Mouse (Mus musculus) liver, embryonic 16.5 days (tissue): ENCODE measurements around the gene Cbll1. TPM values are rescaled to one million over a fixed set of nuclear protein-coding genes. Genes with fewer than 3 reads are reported as not detected.

Source experiments
- ATAC-seq: fragments of 200-750 bp; cut with Nextera tagmentation; 2 replicates; pipeline ENCODE4 v1.8.0; 2017; ENCODE audit warnings: low read depth, mild to moderate bottlenecking, moderate number of reproducible peaks, moderate library complexity
- H3K27ac ChIP-seq: fragments of 300-500 bp; sonication (generic); 2 replicates; pipeline ENCODE4 v1.5.1; 2014; ENCODE audit warnings: mild to moderate bottlenecking, low read length
- H3K27me3 ChIP-seq: fragments of 300-500 bp; sonication (generic); 2 replicates; pipeline ENCODE4 v1.6.1; 2014; ENCODE audit warnings: low read depth, low read length, mixed read lengths; ENCODE audit not compliant: control insufficient read depth, insufficient read depth
- H3K36me3 ChIP-seq: fragments of 300-500 bp; sonication (generic); 2 replicates; pipeline ENCODE4 v1.6.1; 2014; ENCODE audit warnings: mild to moderate bottlenecking; ENCODE audit not compliant: control insufficient read depth, insufficient read depth
- H3K4me1 ChIP-seq: fragments of 300-500 bp; sonication (generic); 2 replicates; pipeline ENCODE4 v1.6.1; 2014; ENCODE audit warnings: low read depth, low read length, mixed read lengths; ENCODE audit not compliant: control insufficient read depth
- H3K4me2 ChIP-seq: fragments of 300-500 bp; sonication (generic); 2 replicates; pipeline ENCODE4 v1.6.1; 2014; ENCODE audit warnings: low read depth, low read length, mixed read lengths
- H3K4me3 ChIP-seq: fragments of 300-500 bp; sonication (generic); 2 replicates; pipeline ENCODE4 v1.5.1; 2014; ENCODE audit warnings: low read depth, mild to moderate bottlenecking, low read length
- H3K9ac ChIP-seq: fragments of 300-500 bp; sonication (generic); 2 replicates; pipeline ENCODE4 v1.6.1; 2014; ENCODE audit warnings: low read depth, low read length
- H3K9me3 ChIP-seq: fragments of 300-500 bp; sonication (generic); replicated peaks from 2 replicates; pipeline ENCODE4 v1.6.1; 2016; ENCODE audit warnings: low read length; ENCODE audit not compliant: control insufficient read depth
- WGBS: fragments of 180-500 bp; shearing (Covaris S2); extraction: QIAGEN DNeasy Blood & Tissue Kit; methylation state at CpG from one replicate; pipeline ENCODE4 v1.1.7; 2014; ENCODE audit not compliant: insufficient replicate concordance; 5-methylcytosine and 5-hydroxymethylcytosine counted together
- polyA plus RNA-seq: library from polyadenylated mRNA; unstranded; fragments of >200 nt; fragmentation: Nextera tagmentation; extraction: Ambion mirVana; gene quantifications from 2 replicates; pipeline ENCODE4 v1.2.1, GENCODE M21; 2015

Cbll1 gene
- polyA plus RNA-seq, 1 experiment from 2014 or later, result 4.7 TPM

- WGBS, result 65% methylated on average over 14 of the region's 14 CpGs
- H3K9me3 ChIP-seq, result no peaks in the 10 kb centered on the region
- no peaks in the 10 kb centered on the region for H3K27me3 ChIP-seq
- no peak overlapping the region for H3K4me2 ChIP-seq
- H3K4me3 ChIP-seq, result no peak overlapping the region
- no peaks in the 10 kb centered on the region for H3K4me1 ChIP-seq
- no peak overlapping the region for H3K27ac ChIP-seq
- no peak for ATAC-seq
- H3K36me3 ChIP-seq, result no peaks in the 10 kb centered on the region
- no peak overlapping the region for H3K9ac ChIP-seq
Measured at GRCm38 (mm10) chr12:31532054-31532453, 32.6 kb upstream of the Cbll1 start.

- Histone ChIP-seq H3K36me3 (no peaks in the 10 kb centered on the region), H3K4me1 (no peaks in the 10 kb centered on the region), H3K4me2 (no peak overlapping the region), H3K9ac (no peak overlapping the region), H3K27me3 (no peaks in the 10 kb centered on the region), H3K4me3 (no peak overlapping the region), H3K9me3 (no peaks in the 10 kb centered on the region), H3K27ac (no peak overlapping the region)
- WGBS, result 53% methylated on average over 6 of the region's 6 CpGs
- no peak for ATAC-seq
Measured at GRCm38 (mm10) chr12:31527407-31527806, 28.0 kb upstream of the Cbll1 start.

- no peak for ATAC-seq
- Histone ChIP-seq H3K4me3 (no peak overlapping the region), H3K27ac (no peak overlapping the region), H3K9ac (no peak overlapping the region), H3K36me3 (no peaks in the 10 kb centered on the region), H3K9me3 (no peaks in the 10 kb centered on the region), H3K27me3 (no peaks in the 10 kb centered on the region), H3K4me1 (no peaks in the 10 kb centered on the region), H3K4me2 (no peak overlapping the region)
- WGBS, result 49% methylated on average over 3 of the region's 3 CpGs
Measured at GRCm38 (mm10) chr12:31521371-31521770, 22.0 kb upstream of the Cbll1 start.

- no peaks in the 10 kb centered on the region for H3K9me3 ChIP-seq
- WGBS, result 69% methylated on average over 6 of the region's 6 CpGs
- no peak overlapping the region for H3K27ac ChIP-seq
- H3K4me1 ChIP-seq, result no peaks in the 10 kb centered on the region
- H3K36me3 ChIP-seq, result no peaks in the 10 kb centered on the region
- no peak for ATAC-seq
- H3K4me3 ChIP-seq, result no peak overlapping the region
- no peaks in the 10 kb centered on the region for H3K27me3 ChIP-seq
- no peak overlapping the region for H3K4me2 ChIP-seq
- no peak overlapping the region for H3K9ac ChIP-seq
Measured at GRCm38 (mm10) chr12:31520119-31520518, 20.7 kb upstream of the Cbll1 start.

GRCm38 (mm10) chr12:31513724-31514503 lies 14.5 kb upstream of the Cbll1 start:
- Histone ChIP-seq H3K4me3 (no peak overlapping the region), H3K4me1 (no peaks in the 10 kb centered on the region), H3K9ac (no peak overlapping the region), H3K36me3 (no peaks in the 10 kb centered on the region), H3K27me3 (no peaks in the 10 kb centered on the region), H3K27ac (no peak overlapping the region), H3K4me2 (no peak overlapping the region), H3K9me3 (no peaks in the 10 kb centered on the region)
- no peak for ATAC-seq
- WGBS, result 28% methylated on average over 6 of the region's 6 CpGs

- Histone ChIP-seq H3K4me3 (no peak overlapping the region), H3K27ac (no peak overlapping the region), H3K4me2 (no peak overlapping the region), H3K9me3 (no peaks in the 10 kb centered on the region), H3K4me1 (no peaks in the 10 kb centered on the region), H3K36me3 (no peaks in the 10 kb centered on the region), H3K27me3 (no peaks in the 10 kb centered on the region), H3K9ac (no peak overlapping the region)
- 75% methylated on average over 14 of the region's 14 CpGs for whole genome bisulfite sequencing
- no peak for ATAC-seq
Measured at GRCm38 (mm10) chr12:31512634-31513411, 13.4 kb upstream of the Cbll1 start.

GRCm38 (mm10) chr12:31511218-31511617 lies 11.8 kb upstream of the Cbll1 start:
- H3K4me3 ChIP-seq, result no peak overlapping the region
- no peak overlapping the region for H3K27ac ChIP-seq
- no peak for ATAC-seq
- WGBS, result 48% methylated on average over 5 of the region's 5 CpGs
- no peaks in the 10 kb centered on the region for H3K9me3 ChIP-seq
- H3K36me3 ChIP-seq, result no peaks in the 10 kb centered on the region
- no peak overlapping the region for H3K9ac ChIP-seq
- H3K27me3 ChIP-seq, result no peaks in the 10 kb centered on the region
- no peaks in the 10 kb centered on the region for H3K4me1 ChIP-seq
- no peak overlapping the region for H3K4me2 ChIP-seq

GRCm38 (mm10) chr12:31508496-31508895 lies 9.1 kb upstream of the Cbll1 start:
- Histone ChIP-seq H3K36me3 (no peaks in the 10 kb centered on the region), H3K4me1 (no peaks in the 10 kb centered on the region), H3K9me3 (no peaks in the 10 kb centered on the region), H3K4me3 (no peak overlapping the region), H3K9ac (no peak overlapping the region), H3K27ac (no peak overlapping the region), H3K4me2 (no peak overlapping the region), H3K27me3 (no peaks in the 10 kb centered on the region)
- 73% methylated on average over 6 of the region's 6 CpGs for WGBS
- ATAC-seq, result no peak

GRCm38 (mm10) chr12:31507718-31508364 lies 8.4 kb upstream of the Cbll1 start:
- ATAC-seq, result no peak
- no peaks in the 10 kb centered on the region for H3K9me3 ChIP-seq
- H3K36me3 ChIP-seq, result no peaks in the 10 kb centered on the region

More at GRCm38 (mm10) chr12:31507718-31508364, 8.4 kb upstream of the Cbll1 start:
- no peak overlapping the region for H3K27ac ChIP-seq
- no peak overlapping the region for H3K9ac ChIP-seq
- H3K4me1 ChIP-seq, result no peaks in the 10 kb centered on the region
- H3K4me3 ChIP-seq, result no peak overlapping the region
- no peak overlapping the region for H3K4me2 ChIP-seq
- H3K27me3 ChIP-seq, result no peaks in the 10 kb centered on the region
- WGBS, result 30% methylated on average over 6 of the region's 6 CpGs
